Mouse (Mus musculus) left cerebral cortex, postnatal 10 days (tissue): ENCODE data around the gene Sprr3. TPM values are rescaled to one million over a fixed set of nuclear protein-coding genes. Genes with fewer than 3 reads are reported as not detected.

Experiments used
- total RNA-seq, 2 experiments: library from RNA; stranded (reverse); gene quantifications; 2 replicates each; pipeline ENCODE4 v1.2.3; 2021

Sprr3 gene
- total RNA-seq, 2 experiments from 2014 or later, result not detected

Other genes starting within 250 kb of the Sprr3 start
- gene Sprr2a1, start 242.9 kb downstream of the Sprr3 start, total RNA-seq, result not detected
- not detected for gene Sprr2a2, start 242.8 kb downstream of the Sprr3 start, total RNA-seq
- not detected for gene Sprr2a3, start 173.3 kb downstream of the Sprr3 start, total RNA-seq
- not detected for gene Sprr2b, start 142.1 kb downstream of the Sprr3 start, total RNA-seq
- gene Sprr2d, start 119.6 kb downstream of the Sprr3 start, total RNA-seq, result not detected
- not detected for gene Sprr2e, start 106.6 kb downstream of the Sprr3 start, total RNA-seq
- gene Sprr2f, start 93.5 kb downstream of the Sprr3 start, total RNA-seq, result not detected
- gene Sprr2h, start 73.0 kb downstream of the Sprr3 start, total RNA-seq, result not detected
- not detected for gene Sprr2i, start 50.7 kb downstream of the Sprr3 start, total RNA-seq
- not detected for gene Sprr2j-ps, start 40.6 kb downstream of the Sprr3 start, total RNA-seq
- 1 to 10 TPM; 1.5 to 3.6 TPM for gene Gm9774, start 29.3 kb downstream of the Sprr3 start, total RNA-seq
- not detected for gene Sprr2k, start 26.1 kb downstream of the Sprr3 start, total RNA-seq
- not detected for gene Sprr1b, start 19.9 kb downstream of the Sprr3 start, total RNA-seq
- not detected for gene Sprr1a, start 27.2 kb upstream of the Sprr3 start, total RNA-seq
- not detected for gene Sprr4, start 41.8 kb upstream of the Sprr3 start, total RNA-seq
- not detected for gene 2310046K23Rik, start 75.8 kb upstream of the Sprr3 start, total RNA-seq
- not detected for gene Ivl, start 115.0 kb upstream of the Sprr3 start, total RNA-seq
- gene Smcp, start 130.3 kb upstream of the Sprr3 start, total RNA-seq, result not detected
- not detected for gene 2210017I01Rik, start 148.8 kb upstream of the Sprr3 start, total RNA-seq
- not detected for gene Lce6a, start 162.9 kb upstream of the Sprr3 start, total RNA-seq
- gene Lce1a1, start 189.6 kb upstream of the Sprr3 start, total RNA-seq, result not detected
- gene Lce1b, start 198.2 kb upstream of the Sprr3 start, total RNA-seq, result not detected
- gene Lce1a2, start 211.6 kb upstream of the Sprr3 start, total RNA-seq, result not detected
- not detected for gene Lce1c, start 220.5 kb upstream of the Sprr3 start, total RNA-seq
- not detected for gene Lce1d, start 228.5 kb upstream of the Sprr3 start, total RNA-seq